Mouse (Mus musculus) urinary bladder, postnatal 10 days (tissue): Measurements from ENCODE around the gene Arl5c.

Source experiments
- DNase-seq: peaks from one replicate; pipeline ENCODE4 v3.0.0; 2022; ENCODE audit warnings: low spot score

Arl5c gene

DNA sequence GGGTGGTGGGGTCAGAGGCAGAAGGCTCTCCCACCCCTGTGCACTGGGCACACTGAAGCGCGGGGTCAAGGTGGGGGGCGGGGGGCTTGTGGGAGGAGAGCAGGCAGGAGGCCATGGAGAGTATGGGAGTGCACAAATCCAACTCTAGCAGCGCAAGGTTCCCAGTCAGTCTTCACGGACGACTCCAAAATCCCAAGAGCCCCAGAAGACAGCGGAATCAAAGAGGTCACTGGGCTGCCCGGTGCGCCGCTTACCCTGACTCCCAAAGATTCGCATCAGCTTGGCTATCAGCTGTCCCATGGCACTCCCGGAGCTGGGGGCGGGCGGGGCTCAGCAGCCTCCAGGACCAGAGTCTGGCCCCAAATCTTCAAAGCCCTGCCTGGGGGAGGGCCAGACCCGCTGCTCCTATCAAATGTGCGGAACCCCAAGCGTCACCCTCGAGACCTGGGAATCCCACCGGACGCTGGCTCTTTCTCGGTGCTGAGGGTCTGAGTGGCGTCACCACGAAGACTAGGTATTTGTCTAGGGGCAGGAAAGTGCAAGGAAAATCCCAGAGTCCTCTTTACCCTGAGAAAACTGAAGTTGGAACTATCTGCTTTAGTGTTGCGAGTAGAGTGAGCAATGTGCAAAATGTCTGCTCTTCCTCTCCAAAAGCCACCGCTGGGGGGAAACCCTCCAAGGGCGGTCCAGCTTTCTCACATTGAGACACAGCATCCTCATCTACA lies at the start of gene Arl5c:
Arl5c (minus strand) TSS at position 618 of the 725 bp plus-strand sequence.
- DNase-seq: no peak

DNA sequence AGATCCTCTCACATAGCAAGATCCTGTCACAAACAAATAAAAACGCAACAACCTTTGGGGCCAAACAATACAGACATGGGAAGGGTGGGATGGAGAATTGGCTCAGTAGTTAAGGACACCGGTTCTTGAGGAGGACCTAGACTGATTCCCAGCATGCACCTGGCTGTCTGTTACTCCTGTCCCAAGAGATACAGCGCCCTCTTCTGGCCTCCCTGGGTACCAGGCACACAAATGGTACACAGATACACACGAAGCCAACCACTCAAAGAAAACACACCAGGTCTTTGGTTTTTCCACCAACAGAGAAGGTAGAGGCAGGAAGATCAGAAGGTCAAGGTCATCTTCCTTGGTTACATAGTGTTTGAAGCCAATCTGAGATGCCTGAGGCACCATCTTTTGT lies 49.6 kb upstream of the Arl5c start:
- no peak for DNase-seq

DNA sequence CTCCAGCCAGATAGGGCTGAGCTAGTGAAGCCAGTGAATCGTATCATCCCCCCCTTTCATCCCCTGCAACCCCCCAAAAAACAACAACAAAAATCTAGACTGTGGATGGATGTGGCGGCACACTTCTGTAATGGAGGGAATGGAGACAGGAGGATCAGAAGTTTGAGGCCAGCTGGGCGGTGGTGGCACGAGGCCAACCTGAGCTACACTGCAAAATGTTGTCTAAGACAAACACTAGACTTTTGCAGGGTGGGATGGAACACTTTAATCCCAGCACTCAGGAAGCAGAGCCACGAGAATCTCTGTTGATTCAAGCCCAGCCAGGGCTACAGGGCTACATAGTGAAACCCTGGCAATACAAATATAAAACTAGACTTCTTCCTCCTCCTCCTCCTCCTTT lies 48.1 kb upstream of the Arl5c start:
- no peak for DNase-seq

DNA sequence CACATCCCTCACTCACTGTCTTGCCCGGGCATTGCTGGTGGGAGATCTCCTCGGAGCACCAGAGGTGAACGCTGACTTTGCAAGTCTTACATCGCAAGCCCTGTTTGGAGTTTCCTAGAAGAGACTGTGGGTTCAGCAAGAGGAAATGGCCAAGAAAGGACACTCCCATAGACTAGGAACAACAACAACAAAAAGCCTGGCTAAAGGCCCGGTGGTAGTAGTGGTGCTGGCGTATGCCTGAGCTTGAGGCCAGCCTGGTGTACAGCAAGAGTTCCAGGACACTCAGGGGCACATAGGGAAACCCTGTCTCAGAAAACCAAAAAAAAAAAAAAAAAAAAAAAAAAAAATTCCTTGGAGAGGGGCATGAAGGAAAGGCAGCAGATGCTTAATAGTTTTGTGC lies 46.8 kb upstream of the Arl5c start:
- DNase-seq: no peak

DNA sequence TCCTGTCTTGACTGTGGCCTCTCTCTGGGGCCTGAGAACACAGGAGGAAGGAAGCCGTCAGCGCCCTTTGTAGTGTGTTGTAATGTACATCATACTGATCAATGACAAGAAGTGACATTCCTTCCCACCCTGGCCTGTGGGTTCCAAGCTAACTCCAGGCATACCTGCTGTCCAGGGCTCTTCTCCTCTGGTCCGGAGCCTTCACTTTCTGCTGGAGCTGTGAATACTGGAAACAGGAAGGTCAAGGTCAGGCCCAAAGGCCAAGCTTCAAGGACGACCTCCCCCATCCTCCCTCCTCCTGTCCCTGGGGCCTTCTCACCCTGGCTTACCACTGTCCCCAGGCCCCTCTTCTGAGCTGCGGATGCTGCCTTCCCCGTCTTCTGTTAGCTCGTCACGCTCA lies 45.0 kb upstream of the Arl5c start:
- DNase-seq: no peak

DNA sequence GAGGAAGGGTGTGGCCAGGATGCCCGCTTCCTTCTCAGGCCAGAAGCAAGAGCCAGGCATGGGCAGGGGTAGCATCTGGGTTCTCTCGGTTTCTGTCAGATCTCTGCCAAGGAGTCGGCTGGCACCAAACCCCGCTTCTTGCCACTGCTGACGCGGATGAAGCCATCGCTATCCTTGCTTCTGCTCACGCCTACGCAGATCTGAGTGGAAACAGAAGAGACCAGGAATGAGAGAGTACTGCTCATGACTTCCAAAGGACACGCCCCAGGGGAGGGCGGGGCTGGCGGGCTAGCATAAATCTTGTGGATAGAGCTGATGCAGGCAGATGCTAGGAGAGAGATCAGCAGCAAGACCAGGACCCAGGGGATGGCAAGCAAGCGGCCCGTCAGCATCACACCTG lies 41.9 kb upstream of the Arl5c start:
- no peak for DNase-seq

DNA sequence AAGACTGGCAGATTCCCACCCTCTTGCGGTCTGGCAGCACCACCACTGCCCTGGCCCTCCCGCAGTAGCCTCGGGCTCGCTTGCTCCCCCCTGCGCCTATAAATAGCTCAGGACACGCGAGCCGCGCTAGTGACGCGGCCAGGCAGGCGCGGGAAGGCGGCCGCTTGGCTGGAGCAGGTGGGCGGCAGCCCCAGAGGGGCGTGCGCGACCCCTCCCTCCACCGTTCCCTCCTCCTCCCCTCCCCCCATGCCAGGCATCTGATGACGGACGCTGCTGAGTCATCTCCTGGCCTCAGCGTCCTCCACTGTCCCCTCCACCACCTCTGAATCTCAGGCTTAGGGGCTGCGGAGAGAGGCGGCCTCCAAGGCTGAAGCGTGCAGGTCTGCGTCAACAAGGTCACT lies 40.0 kb upstream of the Arl5c start:
- DNase-seq: no peak

DNA sequence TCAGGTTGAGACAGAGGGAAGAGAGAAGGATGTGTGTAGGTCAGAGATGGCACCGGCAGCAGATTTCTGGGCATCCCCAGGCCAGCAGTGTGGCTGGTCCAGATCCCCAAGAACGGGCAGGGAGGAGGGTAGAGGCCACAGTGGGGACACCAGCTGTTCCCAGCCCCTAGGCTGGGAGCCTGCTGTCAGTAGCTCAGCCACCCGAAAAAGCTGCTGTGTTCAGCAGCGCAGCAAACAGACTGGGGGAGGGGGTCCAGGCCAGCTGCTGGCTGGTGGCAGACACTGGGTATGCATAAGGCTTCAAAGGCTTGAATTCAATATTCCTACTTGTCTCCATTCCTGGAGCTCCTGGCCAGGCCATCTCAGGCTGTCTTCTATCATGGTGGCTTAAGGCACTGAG lies 38.9 kb upstream of the Arl5c start:
- no peak for DNase-seq

DNA sequence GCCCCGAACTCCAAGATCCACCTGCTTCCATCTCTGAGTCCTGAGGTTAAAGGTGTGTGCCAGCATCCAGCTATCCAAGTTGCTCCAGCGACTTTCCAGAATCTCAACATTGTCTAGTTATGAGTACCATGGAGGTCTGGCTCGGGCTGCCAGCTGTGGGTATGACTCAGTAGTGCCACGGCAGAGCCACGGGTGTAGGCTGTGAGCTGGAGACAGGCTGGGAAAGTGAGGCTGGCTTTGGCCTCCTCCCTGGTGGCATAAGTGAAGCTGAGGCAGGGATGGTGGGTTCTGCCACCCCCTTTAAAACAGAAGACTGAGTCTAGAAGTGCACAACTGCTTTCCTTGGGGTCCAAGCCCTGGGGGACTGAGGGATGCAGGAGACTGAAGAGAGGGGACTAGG lies 38.1 kb upstream of the Arl5c start:
- DNase-seq: no peak

DNA sequence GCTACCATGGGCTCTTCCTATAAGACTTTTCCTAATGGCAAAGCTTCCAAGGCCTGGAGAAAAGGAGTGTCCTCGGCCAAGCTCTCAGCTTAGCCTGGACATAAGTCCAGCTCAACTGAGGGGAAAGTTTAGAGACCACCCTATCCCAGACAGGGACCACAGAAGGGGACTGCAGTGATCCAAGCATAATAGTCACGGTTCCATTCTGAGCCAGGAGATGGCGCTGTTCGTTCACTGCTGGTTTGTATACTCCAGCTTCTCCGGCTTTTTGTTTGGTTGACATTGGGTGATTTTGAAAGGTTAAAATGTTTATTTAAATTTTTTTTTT lies 35.4 kb upstream of the Arl5c start:
- no peak for DNase-seq

DNA sequence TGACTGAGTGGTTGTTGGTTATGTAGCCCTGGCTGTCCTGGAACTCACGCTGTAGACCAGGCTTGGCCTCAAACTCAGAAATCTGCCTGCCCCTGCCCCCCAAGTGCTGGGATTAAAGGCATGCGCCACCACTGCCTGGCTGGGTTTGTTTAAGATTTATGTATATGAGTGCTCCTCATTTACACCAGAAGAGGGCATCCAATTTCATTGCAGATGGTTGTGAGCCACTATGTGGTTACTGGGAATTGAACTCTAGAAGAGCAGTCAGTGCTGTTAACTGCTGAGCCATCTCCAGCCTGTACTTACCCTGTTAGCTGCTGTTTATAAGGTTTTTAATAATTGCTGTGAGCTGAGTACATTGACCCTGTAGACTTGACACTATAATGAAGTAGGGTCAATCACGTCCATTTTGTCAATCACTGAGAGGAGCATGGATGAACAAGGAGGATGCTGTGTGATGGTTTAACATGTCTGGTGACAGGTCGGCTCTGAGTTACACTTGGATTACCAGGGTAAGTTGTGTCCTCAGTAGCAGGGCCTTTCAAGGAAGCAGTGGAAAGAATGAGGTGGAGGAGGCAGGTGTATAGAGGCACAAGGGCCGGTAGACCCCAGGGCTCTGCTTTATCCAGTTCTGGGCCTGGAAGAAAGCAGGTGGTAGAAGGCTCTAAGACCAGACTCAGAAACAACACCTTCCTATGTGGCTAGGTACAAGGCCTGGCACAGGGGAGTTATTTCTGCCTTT lies 34.9 kb upstream of the Arl5c start:
- no peak for DNase-seq

DNA sequence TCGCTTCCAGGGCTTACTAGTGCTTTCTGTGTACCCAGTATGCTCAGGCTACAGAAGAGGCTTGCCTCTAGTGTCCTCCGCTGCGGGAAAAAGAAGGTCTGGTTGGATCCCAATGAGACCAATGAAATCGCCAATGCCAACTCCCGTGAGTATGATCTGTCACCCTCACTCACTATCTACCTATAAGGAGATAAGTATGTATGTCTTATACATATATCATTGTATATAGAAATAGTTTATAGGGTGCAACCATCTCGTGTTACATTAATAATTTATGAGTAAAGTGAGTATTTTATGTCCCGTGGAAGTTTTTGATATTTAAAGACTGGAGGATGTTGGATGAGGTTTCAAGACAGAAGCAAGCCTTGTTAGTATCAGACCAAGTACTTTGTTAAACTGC lies 31.8 kb upstream of the Arl5c start:
- DNase-seq: no peak

DNA sequence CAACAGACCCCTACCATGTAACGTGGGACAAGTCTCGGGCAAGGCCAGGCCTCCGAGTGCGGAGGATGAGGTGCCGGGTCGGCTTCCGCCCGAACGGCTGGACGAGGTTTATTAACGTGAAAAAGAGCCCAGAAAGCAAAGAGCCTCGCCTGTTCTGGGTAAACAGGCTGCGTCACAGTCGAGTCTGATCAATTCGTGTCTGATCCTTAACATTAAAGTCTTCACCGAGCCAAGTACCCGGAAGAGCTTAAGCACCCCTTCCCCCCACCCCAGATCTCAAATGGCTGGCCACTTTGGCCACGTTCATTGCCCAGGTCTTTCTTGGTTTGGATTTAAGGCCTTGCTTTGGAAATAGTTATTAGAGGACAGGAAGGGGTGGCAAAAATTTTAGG lies 31.3 kb upstream of the Arl5c start:
- DNase-seq: no peak

DNA sequence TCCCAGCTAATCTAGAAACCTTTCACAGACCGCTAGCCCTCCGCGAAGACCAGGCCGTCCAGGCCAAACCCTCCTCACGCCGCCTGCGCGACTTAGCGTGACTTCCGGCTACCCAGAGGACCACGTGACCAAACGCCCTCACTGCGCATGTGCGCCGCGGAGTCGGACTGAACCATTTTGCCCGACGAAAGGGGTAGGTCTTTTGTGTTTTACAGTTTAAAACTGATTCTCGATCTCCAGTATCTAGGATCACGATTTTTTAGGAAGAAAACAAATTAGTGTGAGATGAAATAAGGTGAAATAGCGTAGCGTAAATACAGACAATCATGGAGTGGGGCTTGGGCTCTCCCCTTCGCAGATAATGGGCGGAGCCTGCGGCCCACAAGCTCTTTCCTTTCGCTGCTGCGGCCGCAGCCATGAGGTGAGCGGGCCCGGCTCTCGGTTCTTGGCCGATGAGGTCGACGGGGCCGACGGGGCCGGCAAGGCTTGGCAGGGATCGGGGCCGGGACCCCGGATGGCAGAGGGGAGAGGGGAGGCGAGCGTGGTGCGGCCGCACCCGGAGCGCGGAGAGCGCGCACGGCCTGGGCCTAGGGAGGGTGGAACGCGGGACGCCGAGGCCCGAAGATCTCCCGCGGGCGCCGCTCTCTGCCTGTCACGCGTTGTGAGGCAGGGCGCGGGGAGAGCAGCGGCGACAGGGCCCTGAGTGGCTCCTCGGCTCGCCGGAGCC lies 30.8 kb upstream of the Arl5c start, which contains the start of gene Rpl19:
Rpl19 (plus strand) TSS at position 141 of the 727 bp plus-strand sequence.
- peak; percentile 80 for DNase-seq

DNA sequence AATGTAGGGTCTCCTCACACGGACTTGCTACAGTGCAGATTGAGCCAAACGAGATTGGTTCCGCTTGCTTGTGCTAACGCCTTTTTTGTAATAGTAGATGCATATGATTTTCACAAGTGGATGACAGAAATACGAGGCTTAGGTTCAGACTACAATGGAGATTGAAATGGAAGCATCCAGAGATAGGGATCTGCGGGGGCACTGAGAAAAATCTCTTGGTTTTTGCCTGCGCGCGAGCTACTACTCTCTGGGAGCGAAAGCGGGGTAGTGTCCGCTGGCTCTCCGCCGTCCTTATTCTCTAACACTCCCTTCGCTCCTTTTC lies 30.2 kb upstream of the Arl5c start:
- no peak for DNase-seq

DNA sequence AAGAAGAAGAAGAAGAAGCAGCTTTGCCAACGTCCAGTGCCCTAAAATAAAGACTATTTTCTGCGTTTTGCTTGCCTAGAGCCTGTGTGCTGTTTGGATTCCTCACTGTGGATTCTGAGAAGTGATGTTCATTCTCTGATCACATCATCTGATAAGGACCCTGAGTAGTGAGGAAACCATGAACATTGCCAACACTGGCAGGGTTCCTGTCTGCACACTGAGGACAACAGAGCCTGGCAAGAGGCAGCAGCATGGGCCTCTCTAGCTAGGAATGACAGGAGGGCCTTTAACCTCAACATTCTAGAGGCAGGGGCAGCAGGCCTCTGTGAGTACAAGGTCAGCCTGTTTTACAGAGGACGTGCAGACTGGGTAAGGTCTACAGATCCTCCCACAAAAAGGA lies 28.5 kb upstream of the Arl5c start:
- no peak for DNase-seq

DNA sequence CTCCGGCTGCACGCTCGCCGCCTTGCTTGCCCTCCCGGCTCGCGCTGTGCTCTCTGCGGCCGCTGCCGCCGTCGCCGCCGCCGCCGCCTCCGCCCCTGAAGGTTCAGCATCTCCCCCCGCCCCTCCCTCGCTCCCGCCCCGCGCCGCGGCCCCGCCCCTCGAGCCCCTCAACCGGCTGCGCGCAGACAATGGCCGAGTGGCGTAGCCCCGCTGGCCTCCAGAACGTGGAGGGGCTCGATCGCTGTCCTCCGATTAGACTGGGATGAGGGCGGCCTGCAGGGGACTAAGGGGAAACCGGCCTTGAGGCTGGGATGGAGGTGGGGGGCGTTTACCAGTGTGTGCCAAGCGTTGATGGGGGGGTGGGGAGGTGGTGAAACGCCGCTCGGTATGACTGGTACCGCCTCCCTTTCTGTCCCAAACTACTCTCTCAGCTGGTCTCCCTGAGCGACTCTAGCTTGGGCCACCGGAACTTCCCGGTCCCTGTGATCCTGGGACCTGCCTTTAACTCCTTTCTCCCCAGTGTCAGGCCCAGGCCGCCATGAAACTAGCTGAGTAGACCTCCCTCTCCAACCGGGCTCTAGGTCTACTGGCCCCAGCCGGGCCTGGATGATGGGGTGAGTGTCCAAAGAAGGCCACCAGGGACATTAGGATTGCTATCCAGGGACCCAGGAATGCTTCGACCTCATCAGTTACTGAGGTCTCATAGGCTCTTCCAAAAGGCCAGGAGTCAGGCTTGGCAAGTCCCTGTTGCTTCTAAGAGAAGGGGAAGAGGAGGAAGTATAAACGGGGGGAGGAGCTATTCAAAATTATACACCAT lies 26.8 kb upstream of the Arl5c start, which contains the start of gene Cacnb1:
Cacnb1 (minus strand) TSS at position 480 of the 817 bp plus-strand sequence.
- DNase-seq: no peak

DNA sequence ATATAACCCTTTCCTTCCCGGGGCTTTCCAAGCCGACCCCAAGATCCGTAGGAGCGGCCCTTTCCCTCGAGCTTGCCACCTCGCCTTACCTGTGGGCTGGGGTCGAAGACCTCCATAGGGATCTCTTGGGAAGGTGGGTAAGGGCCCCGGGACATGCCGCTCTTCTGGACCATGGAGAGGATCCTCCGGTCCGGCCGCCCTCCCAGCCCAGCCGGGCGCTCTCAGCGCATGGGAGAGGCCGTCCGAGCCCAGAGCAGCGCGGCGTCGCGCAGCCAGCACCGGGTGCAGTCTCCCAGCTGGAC lies 26.2 kb upstream of the Arl5c start:
- no peak for DNase-seq

DNA sequence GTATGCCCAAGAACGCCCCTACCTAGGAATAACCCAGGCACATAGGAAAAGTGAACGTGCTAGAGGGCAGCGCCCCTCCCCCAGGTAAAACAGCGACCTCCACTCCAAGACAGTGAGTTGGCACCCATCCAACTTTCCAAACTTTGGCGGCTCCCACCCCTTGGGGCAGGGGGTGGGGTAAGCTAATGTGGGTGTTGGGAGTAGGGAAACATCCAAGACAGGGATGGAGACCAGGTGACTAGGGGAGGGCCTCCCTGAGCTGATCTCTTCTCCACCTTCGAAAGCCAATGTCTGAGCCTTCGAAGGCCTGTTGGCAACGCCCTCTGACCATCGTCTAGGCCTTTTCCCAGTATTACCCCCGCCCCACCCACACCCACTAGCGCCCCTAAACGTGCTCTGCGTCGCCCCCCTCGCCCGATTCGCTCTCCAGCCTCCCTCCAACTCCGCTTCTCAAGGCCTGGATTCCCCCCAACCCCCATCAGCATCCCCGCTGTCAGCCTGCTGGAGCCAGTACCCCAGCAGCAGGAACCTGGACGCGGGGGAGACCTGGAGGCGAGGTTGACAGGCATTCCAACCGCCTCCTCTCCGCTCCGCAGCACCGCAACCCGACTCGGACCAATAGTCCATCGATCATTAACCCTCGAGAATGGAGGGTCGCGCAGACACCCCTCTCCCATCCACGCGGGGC lies 25.7 kb upstream of the Arl5c start:
- no peak for DNase-seq

DNA sequence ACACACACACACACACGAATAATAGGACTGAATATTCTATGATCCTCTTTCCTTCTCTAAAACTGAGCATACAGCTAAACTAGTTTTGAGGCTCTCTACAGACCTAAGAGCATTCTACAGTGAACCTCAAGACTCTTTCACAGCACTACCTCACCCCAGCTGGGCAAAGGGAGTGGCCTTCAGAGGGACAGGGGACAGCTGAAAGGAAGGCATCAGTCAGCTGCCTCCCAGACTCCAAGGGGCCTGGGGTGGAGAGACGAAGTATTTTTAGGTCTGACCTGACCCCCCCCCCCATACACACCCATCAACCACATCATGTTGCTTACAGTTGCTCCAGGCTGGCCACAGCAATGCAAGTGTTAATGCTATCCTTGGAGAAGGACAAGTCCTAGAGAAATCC lies 25.1 kb upstream of the Arl5c start:
- DNase-seq: no peak

DNA sequence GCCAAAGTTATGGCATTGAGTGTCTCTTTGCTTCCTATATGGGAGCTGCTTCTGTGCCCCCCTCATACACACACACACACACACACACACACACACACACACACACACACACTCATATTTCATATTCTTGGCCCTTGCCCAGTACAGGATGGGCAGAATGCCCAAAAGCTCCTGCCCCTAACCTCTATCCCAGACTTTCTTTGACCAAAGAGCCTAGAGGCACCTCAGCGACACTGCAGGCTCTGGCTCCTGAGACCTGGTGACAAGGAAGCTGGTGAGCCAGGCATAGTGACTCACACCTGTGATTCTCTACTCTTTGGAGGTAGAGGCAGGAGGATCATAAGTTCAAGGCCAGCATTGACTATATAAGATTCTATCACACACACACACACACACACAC lies 24.7 kb upstream of the Arl5c start:
- DNase-seq: no peak
